Mouse (Mus musculus) thymus, postnatal 0 days (tissue): Measurements from ENCODE around the gene Dhrs13. TPM values are rescaled to one million over a fixed set of nuclear protein-coding genes. Genes with fewer than 3 reads are reported as not detected.
A peak's percentile ranks its signal among the peaks of the same experiment; 100 is the strongest.
"Not testable (repeated sequence)": the region's sequence is repeated elsewhere in the genome, so short reads cannot be mapped to it uniquely, and the experiment has no call there.

Experiments
- DNase-seq: peaks from one replicate; pipeline ENCODE4 v3.0.0-alpha.2; 2015; ENCODE audit warnings: low spot score
- polyA plus RNA-seq: library from polyadenylated mRNA; unstranded; fragments of >200 nt; fragmentation: Nextera tagmentation; extraction: Ambion mirVana; gene quantifications from 2 replicates; pipeline ENCODE4 v1.2.1, GENCODE M21; 2015

Gene Dhrs13
- polyA plus RNA-seq, 1 experiment from 2014 or later, result 10.2 TPM

- DNase-seq, result not testable (repeated sequence)
Observed at GRCm38 (mm10) chr11:78042290-78042870, 10.3 kb downstream of the Dhrs13 start.

- no peak for DNase-seq
Observed at GRCm38 (mm10) chr11:78044758-78045251, 12.7 kb downstream of the Dhrs13 start.

GRCm38 (mm10) chr11:78048637-78049036 is 16.6 kb downstream of the Dhrs13 start:
- DNase-seq, result not testable (repeated sequence)

GRCm38 (mm10) chr11:78053078-78053477 is 21.0 kb downstream of the Dhrs13 start:
- no peak for DNase-seq

- no peak for DNase-seq
Observed at GRCm38 (mm10) chr11:78056946-78057345, 24.9 kb downstream of the Dhrs13 start.

GRCm38 (mm10) chr11:78059833-78060757 is 28.0 kb downstream of the Dhrs13 start:
- peak; percentile 44 for DNase-seq

- no peak for DNase-seq
Observed at GRCm38 (mm10) chr11:78062563-78062962, 30.5 kb downstream of the Dhrs13 start.

GRCm38 (mm10) chr11:78065906-78066305 is 33.8 kb downstream of the Dhrs13 start:
- no peak for DNase-seq

- DNase-seq, result no peak
Observed at GRCm38 (mm10) chr11:78066641-78067040, 34.6 kb downstream of the Dhrs13 start.

- no peak for DNase-seq
Observed at GRCm38 (mm10) chr11:78067566-78067965, 35.5 kb downstream of the Dhrs13 start.

GRCm38 (mm10) chr11:78069130-78069529 is 37.0 kb downstream of the Dhrs13 start:
- DNase-seq, result no peak

GRCm38 (mm10) chr11:78069646-78070045 is 37.6 kb downstream of the Dhrs13 start:
- DNase-seq, result no peak

GRCm38 (mm10) chr11:78071938-78072337 is 39.9 kb downstream of the Dhrs13 start:
- no peak for DNase-seq

- no peak for DNase-seq
Observed at GRCm38 (mm10) chr11:78072425-78073130, 40.5 kb downstream of the Dhrs13 start.

GRCm38 (mm10) chr11:78073577-78074276 is 41.6 kb downstream of the Dhrs13 start:
- no peak for DNase-seq

- DNase-seq, result no peak
Observed at GRCm38 (mm10) chr11:78074277-78074652, 42.2 kb downstream of the Dhrs13 start.

GRCm38 (mm10) chr11:78074666-78075065 is 42.6 kb downstream of the Dhrs13 start:
- no peak for DNase-seq

GRCm38 (mm10) chr11:78079961-78080921 is 48.2 kb downstream of the Dhrs13 start, which contains the start of gene Eral1:
Gene Eral1, minus strand, starts transcription at chr11:78080383.
- peak; percentile 80 for DNase-seq

GRCm38 (mm10) chr11:78083595-78083994 is 51.5 kb downstream of the Dhrs13 start:
- DNase-seq, result no peak

- DNase-seq, result no peak
Observed at GRCm38 (mm10) chr11:78086925-78087479, 54.9 kb downstream of the Dhrs13 start.
